Mouse (Mus musculus): Measurements from ENCODE around the gene Mcl1. TPM values are rescaled to one million over a fixed set of nuclear protein-coding genes. Genes with fewer than 3 reads are reported as not detected.

Mcl1 gene
- total and polyA plus RNA-seq, 2 experiments from 2014 or later = 42.8 to 105 TPM

GRCm38 (mm10) chr3:95693821-95694807, 35.5 kb downstream of the Mcl1 start:
- WGBS = 66% methylated on average over 11 of the region's 11 CpGs
- no peak for TF ChIP-seq CTCF (IDR thresholded peaks at IDR 0.05)

GRCm38 (mm10) chr3:95694808-95695703, 36.5 kb downstream of the Mcl1 start:
- 90% methylated on average over 11 of the region's 11 CpGs for WGBS
- H3K4me2 ChIP-seq (ENCODE audit: low read depth, low read length, poor library complexity, severe bottlenecking) = no peak overlapping the region
- no peak overlapping the region for H3K9ac ChIP-seq (replicated peaks; ENCODE audit: low read length, poor library complexity, severe bottlenecking)
- no peaks in the 10 kb centered on the region for H3K36me3 ChIP-seq (ENCODE audit: insufficient read depth, low read length)
- H3K4me1 ChIP-seq (ENCODE audit: insufficient read depth, low read length) = no peaks in the 10 kb centered on the region
- H3K9me3 ChIP-seq (ENCODE audit: low read length) = no peaks in the 10 kb centered on the region
- H3K4me3 ChIP-seq (ENCODE audit: low read depth, low read length) = no peak overlapping the region
- DNase-seq (ENCODE audit: low spot score) (no peak), ATAC-seq (ENCODE audit: low FRiP score) (no peak)
- TF ChIP-seq CTCF (IDR thresholded peaks at IDR 0.05) = no peak
- no peak overlapping the region for H3K27ac ChIP-seq (ENCODE audit: low read depth, low read length)
- H3K27me3 ChIP-seq (ENCODE audit: insufficient read depth, low read length) = no peaks in the 10 kb centered on the region

More at GRCm38 (mm10) chr3:95693821-95694807, 35.5 kb downstream of the Mcl1 start:
- H3K27me3 ChIP-seq (ENCODE audit: insufficient read depth, low read length) = no peaks in the 10 kb centered on the region
- no peak overlapping the region for H3K4me3 ChIP-seq (ENCODE audit: low read depth, low read length)
- DNase-seq (ENCODE audit: low spot score) (no peak), ATAC-seq (ENCODE audit: low FRiP score) (no peak)
- no peak overlapping the region for H3K27ac ChIP-seq (ENCODE audit: low read depth, low read length)
- no peaks in the 10 kb centered on the region for H3K4me1 ChIP-seq (ENCODE audit: insufficient read depth, low read length)
- no peak overlapping the region for H3K9ac ChIP-seq (replicated peaks; ENCODE audit: low read length, poor library complexity, severe bottlenecking)
- H3K4me2 ChIP-seq (ENCODE audit: low read depth, low read length, poor library complexity, severe bottlenecking) = no peak overlapping the region
- no peaks in the 10 kb centered on the region for H3K36me3 ChIP-seq (ENCODE audit: insufficient read depth, low read length)
- no peaks in the 10 kb centered on the region for H3K9me3 ChIP-seq (ENCODE audit: low read length)

GRCm38 (mm10) chr3:95695796-95696195, 37.2 kb downstream of the Mcl1 start:
- TF ChIP-seq CTCF (IDR thresholded peaks at IDR 0.05) = no peak
- DNase-seq (ENCODE audit: low spot score) = no peak
- Histone ChIP-seq H3K9ac (replicated peaks; ENCODE audit: low read length, poor library complexity, severe bottlenecking) (no peak overlapping the region), H3K4me2 (ENCODE audit: low read depth, low read length, poor library complexity, severe bottlenecking) (no peak overlapping the region), H3K27ac (ENCODE audit: low read depth, low read length) (no peak overlapping the region), H3K9me3 (ENCODE audit: low read length) (no peaks in the 10 kb centered on the region), H3K4me1 (ENCODE audit: insufficient read depth, low read length) (no peaks in the 10 kb centered on the region), H3K36me3 (ENCODE audit: insufficient read depth, low read length) (no peaks in the 10 kb centered on the region), H3K27me3 (ENCODE audit: insufficient read depth, low read length) (no peaks in the 10 kb centered on the region), H3K4me3 (ENCODE audit: low read depth, low read length) (no peak overlapping the region)
- whole genome bisulfite sequencing = 31% methylated on average over 3 of the region's 3 CpGs
- ATAC-seq (ENCODE audit: low FRiP score) = no peak

GRCm38 (mm10) chr3:95696360-95696759, 37.8 kb downstream of the Mcl1 start:
- Histone ChIP-seq H3K4me1 (ENCODE audit: insufficient read depth, low read length) (no peaks in the 10 kb centered on the region), H3K27me3 (ENCODE audit: insufficient read depth, low read length) (no peaks in the 10 kb centered on the region), H3K4me3 (ENCODE audit: low read depth, low read length) (no peak overlapping the region), H3K36me3 (ENCODE audit: insufficient read depth, low read length) (no peaks in the 10 kb centered on the region), H3K27ac (ENCODE audit: low read depth, low read length) (no peak overlapping the region), H3K9me3 (ENCODE audit: low read length) (no peaks in the 10 kb centered on the region), H3K4me2 (ENCODE audit: low read depth, low read length, poor library complexity, severe bottlenecking) (no peak overlapping the region), H3K9ac (replicated peaks; ENCODE audit: low read length, poor library complexity, severe bottlenecking) (no peak overlapping the region)
- 29% methylated on average over 7 of the region's 7 CpGs for WGBS
- DNase-seq (ENCODE audit: low spot score) (no peak), ATAC-seq (ENCODE audit: low FRiP score) (no peak)
- TF ChIP-seq CTCF (IDR thresholded peaks at IDR 0.05) = no peak

GRCm38 (mm10) chr3:95698286-95698685, 39.7 kb downstream of the Mcl1 start:
- H3K4me1 ChIP-seq (ENCODE audit: insufficient read depth, low read length) = peaks cover 4% of the 10 kb centered on the region; the same call in 1 of the 2 replicates
- H3K27me3 ChIP-seq (ENCODE audit: insufficient read depth, low read length) = no peaks in the 10 kb centered on the region
- no peaks in the 10 kb centered on the region for H3K36me3 ChIP-seq (ENCODE audit: insufficient read depth, low read length)
- no peak overlapping the region for H3K9ac ChIP-seq (replicated peaks; ENCODE audit: low read length, poor library complexity, severe bottlenecking)
- no peak for ATAC-seq (ENCODE audit: low FRiP score)
- H3K27ac ChIP-seq (ENCODE audit: low read depth, low read length) = no peak overlapping the region
- WGBS = 93% methylated on average over 4 of the region's 4 CpGs
- H3K4me2 ChIP-seq (ENCODE audit: low read depth, low read length, poor library complexity, severe bottlenecking) = no peak overlapping the region
- no peak for TF ChIP-seq CTCF (IDR thresholded peaks at IDR 0.05)
- no peak overlapping the region for H3K4me3 ChIP-seq (ENCODE audit: low read depth, low read length)
- H3K9me3 ChIP-seq (ENCODE audit: low read length) = no peaks in the 10 kb centered on the region
- no peak for DNase-seq (ENCODE audit: low spot score)

All from midbrain, postnatal 0 days (tissue).